Mouse (Mus musculus) bone marrow macrophage, adult 2 months (primary cell): Measurements from ENCODE around the gene Cnst.

Experiments used
- CTCF ChIP-seq: IDR thresholded peaks from 2 replicates; pipeline ENCODE4 v1.5.1; 2012; ENCODE audit warnings: low read depth, mild to moderate bottlenecking, low read length, moderate library complexity
- POLR2A ChIP-seq: IDR thresholded peaks from 2 replicates; pipeline ENCODE4 v1.6.1; 2012; ENCODE audit warnings: mild to moderate bottlenecking, low read depth, low read length, borderline replicate concordance

DNA sequence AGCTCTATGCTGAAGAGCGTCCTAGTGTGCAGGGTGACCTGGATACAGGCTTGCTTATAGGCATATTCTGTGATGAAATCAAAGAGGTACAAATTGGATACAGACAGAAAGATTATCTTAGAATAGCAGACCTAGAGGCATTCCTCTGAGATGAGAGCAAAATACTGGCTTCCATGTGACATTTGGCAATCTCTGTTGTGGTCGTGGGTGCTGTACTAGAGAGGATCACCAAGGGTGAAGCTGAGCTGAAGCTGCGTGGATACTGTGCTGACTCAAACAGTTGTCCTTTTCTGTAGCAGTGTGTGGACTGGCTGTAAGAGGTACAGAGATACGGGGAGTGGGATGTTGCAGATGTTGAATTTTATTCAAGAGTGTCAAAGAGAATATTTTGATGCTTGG is 7.8 kb downstream of the Cnst start:
- TF ChIP-seq CTCF (no peak), POLR2A (no peak)
